Mouse (Mus musculus) c-Kit-negative CD71-positive TER-119-positive erythroid progenitor cells, embryonic 14.5 days (primary cell): ENCODE results near the gene Lrat.

Experiments
- DNase-seq: peaks from one replicate; pipeline ENCODE4 v3.0.0-alpha.2; 2013; ENCODE audit warnings: low read depth, low spot score

The Lrat gene

GRCm38 (mm10) chr3:82903613-82904205 is at the start of gene Lrat:
Gene Lrat, minus strand, starts transcription at chr3:82903973.
- DNase-seq = no peak

DNA sequence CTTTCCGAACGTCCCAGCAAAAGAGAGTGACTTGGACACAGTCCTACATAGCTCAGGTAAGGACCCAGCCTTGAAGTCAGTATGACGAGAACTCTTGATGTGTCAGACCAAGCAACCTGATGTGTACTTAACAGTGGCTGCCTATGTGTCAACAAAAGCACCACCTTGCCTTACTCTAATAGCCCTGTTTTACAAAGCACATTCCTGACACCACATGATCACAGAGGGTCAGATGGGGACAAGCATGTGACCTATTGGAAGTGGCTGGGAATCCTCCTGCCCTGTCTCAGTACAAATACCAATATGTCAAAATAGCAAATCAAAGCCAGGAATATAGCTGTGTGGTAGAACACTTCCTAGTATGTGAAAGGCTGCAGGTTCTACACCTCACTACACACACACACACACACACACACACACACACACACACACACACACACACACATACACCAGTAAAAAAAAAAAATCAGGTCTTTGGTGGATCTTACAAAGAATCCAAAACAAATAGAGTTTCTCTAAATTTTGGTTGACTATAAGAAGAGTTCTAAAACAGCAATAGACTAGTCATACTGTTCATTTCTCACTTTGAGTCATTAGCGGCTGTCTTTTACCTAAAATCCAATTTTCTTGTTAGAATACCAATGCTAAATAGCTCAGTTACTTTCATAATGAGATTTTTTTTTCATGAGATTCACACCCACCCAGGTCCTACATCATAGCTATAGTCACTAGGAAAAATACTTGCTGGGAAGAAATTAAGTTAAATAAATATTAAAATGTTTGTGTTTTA is 48.6 kb upstream of the Lrat start:
- DNase-seq = no peak

GRCm38 (mm10) chr3:82950639-82951038 is 46.9 kb upstream of the Lrat start:
- no peak for DNase-seq

DNA sequence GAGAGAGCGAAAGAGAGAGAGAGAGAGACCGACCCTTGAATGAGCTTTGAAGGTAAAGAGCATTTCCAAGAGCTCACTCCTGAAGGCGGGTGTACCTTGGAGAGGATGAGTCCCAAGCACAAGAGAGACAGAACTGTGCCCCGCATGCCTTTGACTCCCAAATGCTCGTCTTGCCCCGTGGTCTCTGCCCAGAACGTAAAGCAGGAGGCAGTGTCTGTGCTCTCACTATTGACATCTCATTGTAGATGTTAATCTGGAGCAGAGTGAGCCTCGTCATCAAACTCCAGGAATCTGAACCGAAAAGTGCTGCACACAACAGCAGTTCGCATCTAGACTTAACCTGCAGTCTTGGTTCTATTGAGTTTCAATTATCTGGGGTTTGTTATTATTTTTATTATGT is 46.4 kb upstream of the Lrat start:
- no peak for DNase-seq

DNA sequence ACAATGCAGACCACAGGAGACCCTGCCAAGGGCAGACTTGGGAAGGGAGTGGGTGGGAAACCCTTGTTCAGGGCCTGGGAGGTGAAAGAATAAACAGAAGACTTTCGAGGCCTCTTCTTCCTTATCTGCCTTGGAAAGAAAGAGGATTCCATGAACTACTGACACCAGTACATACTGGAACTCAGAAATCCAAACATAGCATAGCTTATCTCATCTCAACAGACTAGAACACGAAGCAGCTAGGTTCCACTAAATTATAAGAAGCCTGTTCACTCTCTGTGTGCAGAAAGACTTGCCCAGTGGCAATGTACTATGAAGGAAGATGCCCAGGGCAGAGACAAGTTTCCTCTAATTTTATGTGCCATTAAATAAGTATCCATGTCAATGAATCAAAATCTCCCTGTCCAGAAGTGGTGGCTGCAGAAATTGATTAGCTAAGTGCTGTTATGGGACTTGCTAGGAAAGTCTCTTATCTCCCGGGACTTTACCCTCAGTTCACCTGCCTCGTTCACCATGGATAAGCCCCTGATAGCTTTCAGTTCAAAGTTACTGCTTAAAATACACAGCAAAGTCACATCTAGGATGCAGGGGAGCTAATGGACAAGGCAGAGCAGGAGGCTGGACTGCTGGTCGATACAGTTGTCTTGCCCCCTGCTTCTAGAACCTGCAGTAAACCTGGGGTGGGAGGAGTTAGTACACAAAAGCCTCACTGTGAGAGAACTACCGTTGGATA is 42.8 kb upstream of the Lrat start:
- DNase-seq = no peak

GRCm38 (mm10) chr3:82927917-82928316 is 24.1 kb upstream of the Lrat start:
- no peak for DNase-seq

GRCm38 (mm10) chr3:82915632-82916031 is 11.9 kb upstream of the Lrat start:
- DNase-seq = no peak

- no peak for DNase-seq
These were observed 4.9 kb upstream of the Lrat start for GRCm38 (mm10) chr3:82908671-82909070.

DNA sequence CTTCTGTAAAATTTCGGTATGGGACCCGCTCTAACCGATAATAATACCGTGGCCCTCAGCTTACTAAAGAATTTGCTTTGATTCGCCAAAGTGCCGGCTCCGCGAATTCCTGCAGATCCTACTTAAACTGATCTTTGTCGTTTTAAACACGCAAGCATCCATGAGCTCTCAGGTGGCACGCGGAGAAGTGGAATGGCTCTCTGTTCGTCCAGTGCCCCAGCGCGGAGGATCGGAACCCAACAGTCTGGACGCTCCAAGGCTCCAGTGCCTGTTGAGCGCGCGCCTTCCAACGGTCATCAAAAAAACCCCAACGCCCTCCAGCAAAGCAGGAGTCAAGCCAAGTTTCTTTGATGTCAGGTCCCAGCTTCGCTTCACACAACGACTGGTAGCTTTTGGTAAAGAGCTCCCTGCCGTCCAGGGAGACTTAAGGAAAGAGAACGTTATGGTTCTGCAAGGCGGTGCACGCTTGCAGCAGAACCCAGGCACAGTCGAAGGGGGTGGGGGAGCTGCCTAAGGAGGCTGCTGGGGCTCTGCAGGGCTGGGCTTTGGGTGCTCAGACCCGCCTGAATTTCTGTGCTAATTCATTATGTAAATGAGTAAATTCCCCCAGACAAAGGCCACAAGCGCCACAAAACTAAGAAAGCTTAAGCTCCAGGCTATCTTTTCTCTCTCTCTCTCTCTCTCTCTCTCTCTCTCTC is 587 bp upstream of the Lrat start:
- DNase-seq = no peak

GRCm38 (mm10) chr3:82902757-82903612 is 788 bp downstream of the Lrat start:
- DNase-seq = no peak

- no peak for DNase-seq
These were observed 14.9 kb downstream of the Lrat start for GRCm38 (mm10) chr3:82888842-82889241.

DNA sequence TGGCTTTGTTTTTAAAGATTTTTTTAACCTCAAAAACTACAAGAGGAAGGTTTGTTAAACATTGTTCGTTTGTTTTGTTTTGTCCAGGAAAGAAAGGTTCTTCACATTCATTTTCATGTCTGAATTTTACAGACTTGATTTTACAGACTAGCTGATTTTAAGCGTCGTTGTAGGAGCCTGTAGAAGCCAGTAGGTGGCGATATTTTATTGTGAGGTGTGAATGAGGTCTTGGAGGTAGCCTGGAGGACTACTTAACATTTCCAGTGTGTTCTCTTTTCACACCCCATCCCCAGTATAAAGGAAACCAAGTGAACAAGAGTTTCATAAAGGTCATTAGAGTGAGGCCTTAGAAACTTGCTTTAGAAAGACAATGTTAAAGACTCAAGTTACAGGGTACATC is 26.5 kb downstream of the Lrat start:
- DNase-seq = no peak

GRCm38 (mm10) chr3:82876372-82876739 is 27.4 kb downstream of the Lrat start, which contains the start of gene Rbm46:
Gene Rbm46, minus strand, starts transcription at chr3:82876483.
- no peak for DNase-seq

DNA sequence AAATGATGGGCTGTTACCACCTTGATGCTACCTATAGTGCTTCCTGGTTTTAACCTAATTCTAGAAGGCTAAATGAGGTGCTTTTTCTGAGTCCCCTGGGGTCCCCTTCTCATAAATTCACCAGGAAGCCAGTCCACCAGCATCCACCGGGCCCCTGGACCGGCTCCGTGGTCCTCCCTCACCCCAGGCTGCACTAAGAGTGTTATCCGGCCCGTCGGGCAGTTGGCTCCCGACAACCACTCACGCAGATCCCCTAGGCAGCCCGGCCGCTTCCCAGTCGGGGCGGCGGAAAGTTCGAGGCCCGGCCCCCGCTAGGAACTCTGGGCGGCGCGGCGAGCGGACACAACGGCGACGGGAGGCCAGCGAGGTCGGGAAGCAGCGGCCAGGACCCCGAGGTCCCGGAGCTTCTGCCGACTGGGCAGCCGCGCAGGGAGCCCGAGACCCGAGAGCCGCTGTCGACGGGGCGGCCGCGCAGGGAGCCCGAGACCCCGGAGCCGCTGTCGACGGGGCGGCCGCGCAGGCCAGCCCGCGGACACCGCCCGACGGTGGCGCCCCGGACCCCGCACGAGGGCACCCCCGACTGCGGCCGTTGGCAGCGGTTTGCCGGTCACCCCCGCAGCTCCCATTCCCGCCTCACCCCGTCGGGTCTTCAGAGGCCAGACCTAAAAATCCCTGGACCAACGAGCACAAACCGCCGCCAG is 28.0 kb downstream of the Lrat start:
- no peak for DNase-seq

DNA sequence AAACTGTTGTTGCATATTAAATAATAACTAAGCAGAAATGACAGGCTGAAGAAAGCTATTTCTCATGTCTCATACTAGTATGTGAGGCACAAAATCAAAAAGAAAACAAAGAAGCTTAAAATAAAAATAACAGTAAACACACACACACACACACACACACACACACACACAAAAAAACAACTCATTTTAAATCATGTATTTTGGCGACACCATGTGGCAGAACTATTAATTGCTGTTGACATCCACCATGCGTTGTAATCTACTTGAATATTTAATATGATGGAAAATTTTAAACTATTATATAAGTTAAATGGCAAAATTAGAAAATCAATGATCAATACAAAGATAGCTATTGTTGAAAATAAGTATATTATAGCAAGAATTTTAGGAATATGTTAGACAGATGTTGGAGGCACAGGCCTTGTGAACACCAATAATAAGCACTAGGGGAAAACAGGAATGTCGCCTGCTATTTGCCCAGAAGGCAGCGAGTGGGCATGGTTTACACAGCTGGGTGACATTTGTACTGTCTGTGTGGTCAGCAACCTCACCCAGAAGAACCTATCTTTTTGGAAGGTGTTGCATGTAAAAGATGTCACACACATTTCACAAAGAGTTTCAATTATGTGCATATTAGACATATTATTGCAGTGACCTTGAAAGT is 46.2 kb downstream of the Lrat start:
- no peak for DNase-seq
